Mouse (Mus musculus) retina, postnatal 7 days (tissue): ENCODE data around the gene Lgals9.

ENCODE experiments used
- DNase-seq: peaks from one replicate; pipeline ENCODE4 v3.0.0-alpha.2; 2012; ENCODE audit warnings: low read depth, low spot score

The Lgals9 gene

GRCm38 (mm10) chr11:78922678-78923407 is 61.9 kb downstream of the Lgals9 start:
- no peak for DNase-seq

- DNase-seq: no peak
Measured at GRCm38 (mm10) chr11:78920411-78920939, 64.3 kb downstream of the Lgals9 start, which contains the start of gene Nos2. TSS of gene Nos2 (plus strand) at chr11:78920787.

- DNase-seq: no peak
Measured at GRCm38 (mm10) chr11:78919745-78920144, 65.0 kb downstream of the Lgals9 start.

- no peak for DNase-seq
Measured at GRCm38 (mm10) chr11:78916410-78916809, 68.3 kb downstream of the Lgals9 start.

- no peak for DNase-seq
Measured at GRCm38 (mm10) chr11:78915473-78915872, 69.3 kb downstream of the Lgals9 start.
